Mouse (Mus musculus): ENCODE data around the gene Oas2.

- TF ChIP-seq POLR2A (IDR thresholded peaks at IDR 0.05; ENCODE audit: insufficient read depth, low read depth, low read length) (no peak), CTCF (IDR thresholded peaks at IDR 0.05) (no peak), EP300 (IDR thresholded peaks at IDR 0.05; ENCODE audit: insufficient read depth, low read depth, low read length) (no peak)
Measured at GRCm38 (mm10) chr5:120717136-120717535, 32.5 kb downstream of the Oas2 start.
